Mouse (Mus musculus): Measurements from ENCODE around the gene Olfr1368. TPM values are rescaled to one million over a fixed set of nuclear protein-coding genes. Genes with fewer than 3 reads are reported as not detected.

The Olfr1368 gene
- polyA plus RNA-seq, 1 experiment from 2014 or later: not detected

- 0 out of 2 replicates have a peak, but pooled peaks have one; percentile 3 for ATAC-seq (ENCODE audit: low read depth)
- WGBS (ENCODE audit: insufficient replicate concordance): 2% methylated on average over 11 of the region's 11 CpGs
- peak; percentile 22 for DNase-seq
- no peak overlapping the region for H3K27ac ChIP-seq
- no peaks in the 10 kb centered on the region; the same call in 1 of the 2 replicates for H3K27me3 ChIP-seq
- H3K4me3 ChIP-seq (replicated peaks): peak overlapping the region; percentile 60
- peaks cover 40% of the 10 kb centered on the region for H3K4me1 ChIP-seq (replicated peaks)
- H3K9me3 ChIP-seq (replicated peaks): no peaks in the 10 kb centered on the region
- H3K9ac ChIP-seq: peak overlapping the region; percentile 72
- peak overlapping the region; percentile 73 for H3K4me2 ChIP-seq
- no peaks in the 10 kb centered on the region for H3K36me3 ChIP-seq
Measured at GRCm38 (mm10) chr13:21173072-21173471, 27.4 kb upstream of the Olfr1368 start.

- Histone ChIP-seq H3K9ac (peak overlapping the region; percentile 72), H3K27ac (peak overlapping the region; percentile 48; the same call in 1 of the 2 replicates)
- WGBS (ENCODE audit: insufficient replicate concordance): under 1% methylated on average over 16 of the region's 16 CpGs
Measured at GRCm38 (mm10) chr13:21172241-21173027, 26.8 kb upstream of the Olfr1368 start.

GRCm38 (mm10) chr13:21171600-21172150 is 26.0 kb upstream of the Olfr1368 start:
- peak overlapping the region; percentile 93 for H3K4me2 ChIP-seq
- ATAC-seq (ENCODE audit: low read depth) (no peak), DNase-seq (peak; percentile 32)
- H3K4me3 ChIP-seq (replicated peaks): peak overlapping the region; percentile 72
- H3K9me3 ChIP-seq (replicated peaks): no peaks in the 10 kb centered on the region
- 0 out of 2 replicates have a peak overlapping the region, but pooled peaks have one; percentile 21 for H3K27ac ChIP-seq
- no peaks in the 10 kb centered on the region for H3K36me3 ChIP-seq
- peak overlapping the region; percentile 60 for H3K9ac ChIP-seq
- peaks cover 39% of the 10 kb centered on the region for H3K4me1 ChIP-seq (replicated peaks)
- WGBS (ENCODE audit: insufficient replicate concordance): under 1% methylated on average over 12 of the region's 12 CpGs
- H3K27me3 ChIP-seq: no peaks in the 10 kb centered on the region; the same call in 1 of the 2 replicates

More at GRCm38 (mm10) chr13:21172241-21173027, 26.8 kb upstream of the Olfr1368 start:
- peak overlapping the region; percentile 72 for H3K4me3 ChIP-seq (replicated peaks)
- H3K9me3 ChIP-seq (replicated peaks): no peaks in the 10 kb centered on the region
- peak overlapping the region; percentile 73 for H3K4me2 ChIP-seq
- no peaks in the 10 kb centered on the region; the same call in 1 of the 2 replicates for H3K27me3 ChIP-seq
- no peaks in the 10 kb centered on the region for H3K36me3 ChIP-seq
- DNase-seq (peak; percentile 80), ATAC-seq (ENCODE audit: low read depth) (peak; percentile 71)
- peaks cover 33% of the 10 kb centered on the region for H3K4me1 ChIP-seq (replicated peaks)

GRCm38 (mm10) chr13:21171156-21171530 is 25.5 kb upstream of the Olfr1368 start:
- Histone ChIP-seq H3K27ac (peak overlapping the region; percentile 29; the same call in 1 of the 2 replicates), H3K4me3 (replicated peaks) (peak overlapping the region; percentile 72), H3K36me3 (no peaks in the 10 kb centered on the region), H3K9me3 (replicated peaks) (no peaks in the 10 kb centered on the region), H3K27me3 (no peaks in the 10 kb centered on the region; the same call in none of the 2 replicates), H3K4me2 (peak overlapping the region; percentile 93), H3K4me1 (replicated peaks) (peaks cover 40% of the 10 kb centered on the region), H3K9ac (peak overlapping the region; percentile 49)
- DNase-seq: no peak
- WGBS (ENCODE audit: insufficient replicate concordance): 19% methylated on average over 15 of the region's 15 CpGs
- no peak for ATAC-seq (ENCODE audit: low read depth)

GRCm38 (mm10) chr13:21170431-21171155 is 24.9 kb upstream of the Olfr1368 start:
- Histone ChIP-seq H3K27ac (peak overlapping the region; percentile 29; the same call in 1 of the 2 replicates), H3K4me2 (peak overlapping the region; percentile 93), H3K9me3 (replicated peaks) (no peaks in the 10 kb centered on the region), H3K4me1 (replicated peaks) (peaks cover 40% of the 10 kb centered on the region), H3K4me3 (replicated peaks) (peak overlapping the region; percentile 72), H3K9ac (peak overlapping the region; percentile 49), H3K27me3 (peaks cover 1% of the 10 kb centered on the region), H3K36me3 (no peaks in the 10 kb centered on the region)
- ATAC-seq (ENCODE audit: low read depth) (no peak), DNase-seq (no peak)
- WGBS (ENCODE audit: insufficient replicate concordance): 50% methylated on average over 17 of the region's 17 CpGs

GRCm38 (mm10) chr13:21169657-21170430 is 24.2 kb upstream of the Olfr1368 start:
- Histone ChIP-seq H3K9ac (peak overlapping the region; percentile 56), H3K9me3 (replicated peaks) (no peaks in the 10 kb centered on the region), H3K27ac (peak overlapping the region; percentile 70), H3K4me3 (replicated peaks) (peak overlapping the region; percentile 72), H3K4me1 (replicated peaks) (peaks cover 40% of the 10 kb centered on the region), H3K36me3 (no peaks in the 10 kb centered on the region), H3K4me2 (peak overlapping the region; percentile 93), H3K27me3 (peaks cover 4% of the 10 kb centered on the region)
- under 1% methylated on average over 39 of the region's 39 CpGs for WGBS (ENCODE audit: insufficient replicate concordance)
- peak; percentile 81 for DNase-seq
- peak; percentile 78 for ATAC-seq (ENCODE audit: low read depth)

GRCm38 (mm10) chr13:21169121-21169656 is 23.5 kb upstream of the Olfr1368 start:
- peaks cover 43% of the 10 kb centered on the region for H3K4me1 ChIP-seq (replicated peaks)
- peak overlapping the region; percentile 72 for H3K4me3 ChIP-seq (replicated peaks)
- WGBS (ENCODE audit: insufficient replicate concordance): under 1% methylated on average over 14 of the region's 14 CpGs
- peaks cover 4% of the 10 kb centered on the region for H3K27me3 ChIP-seq
- peak overlapping the region; percentile 93 for H3K4me2 ChIP-seq
- H3K9ac ChIP-seq: peak overlapping the region; percentile 76
- ATAC-seq (ENCODE audit: low read depth) (no peak), DNase-seq (peak; percentile 21)
- H3K9me3 ChIP-seq (replicated peaks): no peaks in the 10 kb centered on the region
- H3K36me3 ChIP-seq: no peaks in the 10 kb centered on the region
- peak overlapping the region; percentile 74 for H3K27ac ChIP-seq

GRCm38 (mm10) chr13:21168371-21169011 is 22.8 kb upstream of the Olfr1368 start:
- Histone ChIP-seq H3K9me3 (replicated peaks) (no peaks in the 10 kb centered on the region), H3K9ac (peak overlapping the region; percentile 76), H3K4me2 (peak overlapping the region; percentile 93), H3K27ac (peak overlapping the region; percentile 74), H3K36me3 (no peaks in the 10 kb centered on the region), H3K27me3 (peaks cover 4% of the 10 kb centered on the region), H3K4me3 (replicated peaks) (peak overlapping the region; percentile 72), H3K4me1 (replicated peaks) (peaks cover 41% of the 10 kb centered on the region)
- under 1% methylated on average over 16 of the region's 16 CpGs for WGBS (ENCODE audit: insufficient replicate concordance)
- DNase-seq: peak; percentile 57
- ATAC-seq (ENCODE audit: low read depth): 0 out of 2 replicates have a peak, but pooled peaks have one; percentile 13

GRCm38 (mm10) chr13:21167910-21168300 is 22.2 kb upstream of the Olfr1368 start:
- H3K4me2 ChIP-seq: peak overlapping the region; percentile 93
- peak overlapping the region; percentile 76 for H3K9ac ChIP-seq
- peaks cover 35% of the 10 kb centered on the region for H3K4me1 ChIP-seq (replicated peaks)
- 1% methylated on average over 8 of the region's 8 CpGs for whole genome bisulfite sequencing (ENCODE audit: insufficient replicate concordance)
- H3K27ac ChIP-seq: no peak overlapping the region
- H3K27me3 ChIP-seq: peaks cover 4% of the 10 kb centered on the region
- peak overlapping the region; percentile 72 for H3K4me3 ChIP-seq (replicated peaks)
- ATAC-seq (ENCODE audit: low read depth): no peak
- H3K9me3 ChIP-seq (replicated peaks): no peaks in the 10 kb centered on the region
- no peaks in the 10 kb centered on the region for H3K36me3 ChIP-seq
- peak; percentile 43 for DNase-seq
